In genomic region chr2:158058534-158058933, GRCm38 (mm10) we compare ENCODE assay signal across 7 mouse cellular contexts. TPM values are rescaled to one million over a fixed set of nuclear protein-coding genes. Genes with fewer than 3 reads are reported as not detected.
DNase-seq lines count a peak whose midpoint lies in the region; ATAC-seq and TF ChIP-seq lines count a peak whose summit lies in the region.

No protein-coding gene starts in this region.

- no peak overlapping the region for H3K27ac ChIP-seq in midbrain, postnatal 0 days (ENCODE audit: low read depth, low read length)
- no peak overlapping the region for H3K27ac ChIP-seq in midbrain, embryonic 11.5 days (ENCODE audit: low read depth, low read length)

- H3K4me3 ChIP-seq in midbrain, postnatal 0 days (ENCODE audit: low read depth, low read length) = no peak overlapping the region
- no peak overlapping the region for H3K4me3 ChIP-seq in midbrain, embryonic 11.5 days (ENCODE audit: low read depth, low read length)

- no peaks in the 10 kb centered on the region for H3K9me3 ChIP-seq in midbrain, postnatal 0 days (ENCODE audit: low read length)
- no peaks in the 10 kb centered on the region for H3K9me3 ChIP-seq in midbrain, embryonic 11.5 days (ENCODE audit: control insufficient read depth, low read length)

- 73% methylated on average over 10 of the region's 10 CpGs for WGBS in midbrain, postnatal 0 days
- WGBS in midbrain, embryonic 11.5 days = 93% methylated on average over 10 of the region's 10 CpGs

- no peaks in the 10 kb centered on the region for H3K4me1 ChIP-seq in midbrain, postnatal 0 days (ENCODE audit: insufficient read depth, low read length)
- no peaks in the 10 kb centered on the region for H3K4me1 ChIP-seq in midbrain, embryonic 11.5 days (ENCODE audit: control insufficient read depth, insufficient read depth, low read length)

- H3K27me3 ChIP-seq in midbrain, postnatal 0 days (ENCODE audit: insufficient read depth, low read length) = no peaks in the 10 kb centered on the region
- H3K27me3 ChIP-seq in midbrain, embryonic 11.5 days (ENCODE audit: control insufficient read depth, insufficient read depth, low read length) = no peaks in the 10 kb centered on the region

- H3K36me3 ChIP-seq in midbrain, postnatal 0 days (ENCODE audit: insufficient read depth, low read length) = peaks cover 22% of the 10 kb centered on the region
- H3K36me3 ChIP-seq in midbrain, embryonic 11.5 days (ENCODE audit: control insufficient read depth, insufficient read depth, low read length) = peaks cover 5% of the 10 kb centered on the region; the same call in 1 of the 2 replicates

- no peak overlapping the region for H3K4me2 ChIP-seq in midbrain, postnatal 0 days (ENCODE audit: low read depth, low read length, poor library complexity, severe bottlenecking)
- no peak overlapping the region for H3K4me2 ChIP-seq in midbrain, embryonic 11.5 days

- ATAC-seq in midbrain, postnatal 0 days (ENCODE audit: low FRiP score) = no peak
- ATAC-seq in midbrain, embryonic 11.5 days (ENCODE audit: low FRiP score) = no peak

- no peak for TF ChIP-seq CTCF in midbrain, postnatal 0 days (IDR thresholded peaks at IDR 0.05)

- no peak overlapping the region for H3K9ac ChIP-seq in midbrain, postnatal 0 days (replicated peaks; ENCODE audit: low read length, poor library complexity, severe bottlenecking)
- no peak overlapping the region for H3K9ac ChIP-seq in midbrain, embryonic 11.5 days (ENCODE audit: low read length)

- intact Hi-C loops in heart, postnatal 14 days (cut with DNase I) = no loop called here

- DNase-seq in midbrain, postnatal 0 days (ENCODE audit: low spot score) = peak; percentile 56
- DNase-seq in midbrain, embryonic 11.5 days (ENCODE audit: low spot score, missing footprints) = no peak
- DNase-seq in cerebellum, postnatal 36 days = peak; percentile 90 to 93
- peak; percentile 70 to 75 for DNase-seq in heart, postnatal 14 days
- peak; percentile 76 to 82 for DNase-seq in right cerebral cortex, postnatal 10 days (ENCODE audit: low spot score in 2 of 2)
- DNase-seq in thymus, postnatal 0 days (ENCODE audit: low spot score) = no peak
- no peak for DNase-seq in kidney, adult 11 months

RNA-seq across cellular contexts. Expression of gene Rprd1b, which starts 30.2 kb away (rescaled TPM):
- 20.8 and 64.5 TPM in 2 replicates for total RNA-seq in midbrain, postnatal 0 days (2014; rRNA removed)
- 19.0 and 20.5 TPM in 2 replicates for polyA plus RNA-seq in midbrain, postnatal 0 days (2015; fragmentation: Nextera tagmentation; extraction: Ambion mirVana)
- 64.9 and 68.1 TPM in 2 replicates for polyA plus RNA-seq in midbrain, embryonic 11.5 days (2014; fragmentation: Nextera tagmentation; extraction: Ambion mirVana)
- total RNA-seq in heart, postnatal 14 days (2021) = 10 to 100 TPM; 29.6 to 31.1 TPM
- polyA plus RNA-seq in thymus, postnatal 0 days (2015; fragmentation: Nextera tagmentation; extraction: Ambion mirVana) = 39.6 and 47.8 TPM in 2 replicates

RNA-seq across cellular contexts. Expression of gene Tti1, which starts 30.3 kb away (rescaled TPM):
- 13.5 and 20.0 TPM in 2 replicates for total RNA-seq in midbrain, postnatal 0 days (2014; rRNA removed)
- polyA plus RNA-seq in midbrain, postnatal 0 days (2015; fragmentation: Nextera tagmentation; extraction: Ambion mirVana) = 9.2 and 11.0 TPM in 2 replicates
- polyA plus RNA-seq in midbrain, embryonic 11.5 days (2014; fragmentation: Nextera tagmentation; extraction: Ambion mirVana) = 28.8 and 30.3 TPM in 2 replicates
- total RNA-seq in heart, postnatal 14 days (2021) = 10 to 100 TPM; 22.0 to 22.5 TPM
- polyA plus RNA-seq in thymus, postnatal 0 days (2015; fragmentation: Nextera tagmentation; extraction: Ambion mirVana) = 18.9 and 22.0 TPM in 2 replicates

Comparison
In these comparisons a context has a peak if more than half of its experiments do, and no peak if none do; other contexts are left out.
1. DNase-seq: peak in midbrain, postnatal 0 days (single experiment), cerebellum, postnatal 36 days (2 of 2), heart, postnatal 14 days (2 of 2) and right cerebral cortex, postnatal 10 days (2 of 2); none in midbrain, embryonic 11.5 days (single experiment), thymus, postnatal 0 days (single experiment) and kidney, adult 11 months (single experiment).